Mouse (Mus musculus) C2C12 (cell line): ENCODE data around the gene Lias. TPM values are rescaled to one million over a fixed set of nuclear protein-coding genes. Genes with fewer than 3 reads are reported as not detected.

Experiments used
- H3K27me3 ChIP-seq: one replicate; pipeline ENCODE4 v1.6.1; 2011; ENCODE audit not compliant: control insufficient read depth, insufficient read depth, insufficient read length
- H3K36me3 ChIP-seq: one replicate; pipeline ENCODE4 v1.6.1; 2011; ENCODE audit not compliant: control insufficient read depth, insufficient read depth
- H3K4me3 ChIP-seq: one replicate; pipeline ENCODE4 v1.5.1; 2011; ENCODE audit warnings: mild to moderate bottlenecking, control low read depth; ENCODE audit not compliant: poor library complexity, insufficient read depth, severe bottlenecking
- H3K79me2 ChIP-seq: one replicate; pipeline ENCODE4 v1.6.1; 2011; ENCODE audit not compliant: control insufficient read depth, insufficient read depth
- H3K79me3 ChIP-seq: one replicate; pipeline ENCODE4 v1.6.1; 2011; ENCODE audit warnings: low read depth, control low read depth
- H3ac ChIP-seq: one replicate; pipeline ENCODE3; 2011; ENCODE audit warnings: low read depth; ENCODE audit not compliant: control insufficient read depth, insufficient read length
- CEBPB ChIP-seq: IDR thresholded peaks from one replicate; pipeline ENCODE4 v1.6.1; 2011; ENCODE audit warnings: low read depth, mild to moderate bottlenecking, control low read depth, moderate library complexity
- CTCF ChIP-seq: IDR thresholded peaks from one replicate; pipeline ENCODE4 v1.5.1; 2011; ENCODE audit not compliant: control insufficient read depth, insufficient read depth, insufficient read length
- FOSL1 ChIP-seq: IDR thresholded peaks from one replicate; pipeline ENCODE4 v1.8.0; 2011; ENCODE audit warnings: mild to moderate bottlenecking, low read length; ENCODE audit not compliant: poor library complexity, insufficient read depth, severe bottlenecking
- MAX ChIP-seq: IDR thresholded peaks from one replicate; pipeline ENCODE4 v1.6.1; 2011; ENCODE audit warnings: mild to moderate bottlenecking, control low read depth
- MYOD1 ChIP-seq: IDR thresholded peaks from one replicate; pipeline ENCODE4 v1.6.1; 2011; ENCODE audit warnings: low read depth; ENCODE audit not compliant: control insufficient read depth, insufficient read length
- MYOG ChIP-seq: IDR thresholded peaks from one replicate; pipeline ENCODE4 v1.6.1; 2011; ENCODE audit not compliant: control insufficient read depth, insufficient read length; ENCODE audit errors: extremely low read depth
- USF1 ChIP-seq: IDR thresholded peaks from one replicate; pipeline ENCODE4 v1.6.1; 2011; ENCODE audit warnings: low read depth, mild to moderate bottlenecking, control low read depth, moderate library complexity
- polyA plus RNA-seq: library from polyadenylated mRNA; unstranded; fragments of >200 nt; fragmentation: generic; extraction: Trizol; gene quantifications from one replicate; pipeline ENCODE4 v1.2.1, GENCODE M21; 2012; ENCODE audit warnings: missing spikeins

Lias gene
- polyA plus RNA-seq, 1 experiment: 17.4 TPM

- Histone ChIP-seq H3K4me3 (no peak overlapping the region), H3K79me3 (no peaks in the 10 kb centered on the region), H3K36me3 (peaks cover 90% of the 10 kb centered on the region), H3K79me2 (no peaks in the 10 kb centered on the region), H3ac (no peak overlapping the region), H3K27me3 (no peaks in the 10 kb centered on the region)
- TF ChIP-seq MYOG: no peak
- no peak for TF ChIP-seq CEBPB
- no peak for TF ChIP-seq USF1
- TF ChIP-seq MAX: no peak
- no peak for TF ChIP-seq CTCF
These were observed 24.6 kb downstream of the Lias start for GRCm38 (mm10) chr5:65415653-65416458.

- H3K4me3 ChIP-seq: no peak overlapping the region
- H3ac ChIP-seq: no peak overlapping the region
- peaks cover 92% of the 10 kb centered on the region for H3K36me3 ChIP-seq
- no peaks in the 10 kb centered on the region for H3K79me2 ChIP-seq
- no peak for TF ChIP-seq CEBPB
- no peak for TF ChIP-seq MAX
- no peak for TF ChIP-seq MYOD1
- no peak for TF ChIP-seq MYOG
- no peak for TF ChIP-seq CTCF
- no peak for TF ChIP-seq USF1
- TF ChIP-seq FOSL1: no peak
- no peaks in the 10 kb centered on the region for H3K79me3 ChIP-seq
- H3K27me3 ChIP-seq: no peaks in the 10 kb centered on the region
These were observed 27.8 kb downstream of the Lias start for GRCm38 (mm10) chr5:65419136-65419535.

GRCm38 (mm10) chr5:65420822-65421221, 29.5 kb downstream of the Lias start:
- H3K36me3 ChIP-seq: peaks cover 95% of the 10 kb centered on the region
- no peak overlapping the region for H3ac ChIP-seq
- no peaks in the 10 kb centered on the region for H3K79me2 ChIP-seq
- TF ChIP-seq CEBPB (no peak), MAX (no peak), FOSL1 (no peak), CTCF (no peak)
- H3K4me3 ChIP-seq: no peak overlapping the region
- H3K79me3 ChIP-seq: peaks cover 2% of the 10 kb centered on the region
- no peaks in the 10 kb centered on the region for H3K27me3 ChIP-seq

- peaks cover 95% of the 10 kb centered on the region for H3K36me3 ChIP-seq
- H3K4me3 ChIP-seq: no peak overlapping the region
- TF ChIP-seq MYOD1: no peak
- TF ChIP-seq MAX: no peak
- no peak for TF ChIP-seq CEBPB
- TF ChIP-seq MYOG: no peak
- no peak for TF ChIP-seq USF1
- H3K79me2 ChIP-seq: peaks cover 13% of the 10 kb centered on the region
- H3ac ChIP-seq: no peak overlapping the region
- peaks cover 7% of the 10 kb centered on the region for H3K79me3 ChIP-seq
- H3K27me3 ChIP-seq: no peaks in the 10 kb centered on the region
These were observed 31.5 kb downstream of the Lias start for GRCm38 (mm10) chr5:65422803-65423202.

GRCm38 (mm10) chr5:65424215-65424614, 32.9 kb downstream of the Lias start:
- Histone ChIP-seq H3K4me3 (no peak overlapping the region), H3K36me3 (peaks cover 82% of the 10 kb centered on the region)

GRCm38 (mm10) chr5:65425251-65425650, 34.0 kb downstream of the Lias start:
- TF ChIP-seq MYOD1 (no peak), MAX (no peak), MYOG (no peak), FOSL1 (no peak), USF1 (no peak), CEBPB (no peak), CTCF (no peak)
- H3ac ChIP-seq: no peak overlapping the region
- H3K79me2 ChIP-seq: peaks cover 37% of the 10 kb centered on the region
- peaks cover 28% of the 10 kb centered on the region for H3K79me3 ChIP-seq
- no peaks in the 10 kb centered on the region for H3K27me3 ChIP-seq
- H3K4me3 ChIP-seq: no peak overlapping the region
- peaks cover 72% of the 10 kb centered on the region for H3K36me3 ChIP-seq

More at GRCm38 (mm10) chr5:65424215-65424614, 32.9 kb downstream of the Lias start:
- TF ChIP-seq MYOG: no peak
- TF ChIP-seq CEBPB: no peak
- no peak for TF ChIP-seq MAX
- TF ChIP-seq FOSL1: no peak
- no peak for TF ChIP-seq USF1
- TF ChIP-seq MYOD1: no peak
- TF ChIP-seq CTCF: no peak
- Histone ChIP-seq H3K27me3 (no peaks in the 10 kb centered on the region), H3ac (no peak overlapping the region), H3K79me3 (peaks cover 18% of the 10 kb centered on the region), H3K79me2 (peaks cover 27% of the 10 kb centered on the region)
